Mouse (Mus musculus): ENCODE measurements at regions not wholly inside any gene's neighbourhood (a gene's known extent, or its start where the extent isn't known, plus 50 kb on each side); places are given as distances from the start of the nearest gene placed in this dataset.
A peak's percentile ranks its signal among the peaks of the same experiment; 100 is the strongest.
"Not testable (repeated sequence)": the region's sequence is repeated elsewhere in the genome, so short reads cannot be mapped to it uniquely, and the experiment has no call there.

GRCm38 (mm10) chr8:96174996-96175395 lies 286.6 kb upstream of the Got2 start:
- no peak for DNase-seq (ENCODE audit: low read depth)

GRCm38 (mm10) chr8:96164933-96165332 lies 276.6 kb upstream of the Got2 start:
- no peak for DNase-seq (ENCODE audit: low read depth)

GRCm38 (mm10) chr8:96159899-96160298 lies 271.6 kb upstream of the Got2 start:
- no peak for DNase-seq (ENCODE audit: low read depth)

- DNase-seq (ENCODE audit: low read depth), result peak; percentile 13
These were observed 264.3 kb upstream of the Got2 start for GRCm38 (mm10) chr8:96152496-96153250.

GRCm38 (mm10) chr8:96152056-96152455 lies 263.7 kb upstream of the Got2 start:
- no peak for DNase-seq (ENCODE audit: low read depth)

GRCm38 (mm10) chr8:96151065-96151472 lies 262.7 kb upstream of the Got2 start:
- no peak for DNase-seq (ENCODE audit: low read depth)

- no peak for DNase-seq (ENCODE audit: low read depth)
These were observed 243.8 kb upstream of the Got2 start for GRCm38 (mm10) chr8:96132183-96132582.

- no peak for DNase-seq (ENCODE audit: low read depth)
These were observed 240.0 kb upstream of the Got2 start for GRCm38 (mm10) chr8:96128329-96128728.

GRCm38 (mm10) chr8:96100817-96101216 lies 212.5 kb upstream of the Got2 start:
- no peak for DNase-seq (ENCODE audit: low read depth)

- no peak for DNase-seq (ENCODE audit: low read depth)
These were observed 204.6 kb upstream of the Got2 start for GRCm38 (mm10) chr8:96092931-96093330.

GRCm38 (mm10) chr8:96090231-96090630 lies 201.9 kb upstream of the Got2 start:
- no peak for DNase-seq (ENCODE audit: low read depth)

- no peak for DNase-seq (ENCODE audit: low read depth)
These were observed 180.0 kb upstream of the Got2 start for GRCm38 (mm10) chr8:96068306-96068705.

GRCm38 (mm10) chr8:96047686-96048085 lies 159.3 kb upstream of the Got2 start:
- DNase-seq (ENCODE audit: low read depth), result no peak

GRCm38 (mm10) chr8:96042335-96042734 lies 154.0 kb upstream of the Got2 start:
- no peak for DNase-seq (ENCODE audit: low read depth)

GRCm38 (mm10) chr8:96040216-96040615 lies 151.9 kb upstream of the Got2 start:
- DNase-seq (ENCODE audit: low read depth), result no peak

GRCm38 (mm10) chr8:96018742-96019141 lies 130.4 kb upstream of the Got2 start:
- not testable (repeated sequence) for DNase-seq (ENCODE audit: low read depth)

GRCm38 (mm10) chr8:96012002-96012401 lies 123.7 kb upstream of the Got2 start:
- DNase-seq (ENCODE audit: low read depth), result no peak

- DNase-seq (ENCODE audit: low read depth), result no peak
These were observed 103.6 kb upstream of the Got2 start for GRCm38 (mm10) chr8:95991826-95992463.

- DNase-seq (ENCODE audit: low read depth), result no peak
These were observed 100.5 kb upstream of the Got2 start for GRCm38 (mm10) chr8:95988616-95989380.

GRCm38 (mm10) chr8:95987011-95987440 lies 98.7 kb upstream of the Got2 start:
- DNase-seq (ENCODE audit: low read depth), result no peak

GRCm38 (mm10) chr8:95986410-95986809 lies 98.1 kb upstream of the Got2 start:
- DNase-seq (ENCODE audit: low read depth), result no peak

- DNase-seq (ENCODE audit: low read depth), result no peak
These were observed 95.3 kb upstream of the Got2 start for GRCm38 (mm10) chr8:95983690-95984089.

GRCm38 (mm10) chr8:95980405-95980804 lies 92.1 kb upstream of the Got2 start:
- no peak for DNase-seq (ENCODE audit: low read depth)
